Mouse (Mus musculus) ovary, postnatal 10 days (tissue): ENCODE measurements around the gene Grin1.
A peak's percentile ranks its signal among the peaks of the same experiment; 100 is the strongest.
"Not testable (repeated sequence)": the region's sequence is repeated elsewhere in the genome, so short reads cannot be mapped to it uniquely, and the experiment has no call there.

ENCODE experiments used
- DNase-seq: peaks from one replicate; pipeline ENCODE4 v3.0.0; 2022; ENCODE audit warnings: low spot score

Grin1 gene

DNA sequence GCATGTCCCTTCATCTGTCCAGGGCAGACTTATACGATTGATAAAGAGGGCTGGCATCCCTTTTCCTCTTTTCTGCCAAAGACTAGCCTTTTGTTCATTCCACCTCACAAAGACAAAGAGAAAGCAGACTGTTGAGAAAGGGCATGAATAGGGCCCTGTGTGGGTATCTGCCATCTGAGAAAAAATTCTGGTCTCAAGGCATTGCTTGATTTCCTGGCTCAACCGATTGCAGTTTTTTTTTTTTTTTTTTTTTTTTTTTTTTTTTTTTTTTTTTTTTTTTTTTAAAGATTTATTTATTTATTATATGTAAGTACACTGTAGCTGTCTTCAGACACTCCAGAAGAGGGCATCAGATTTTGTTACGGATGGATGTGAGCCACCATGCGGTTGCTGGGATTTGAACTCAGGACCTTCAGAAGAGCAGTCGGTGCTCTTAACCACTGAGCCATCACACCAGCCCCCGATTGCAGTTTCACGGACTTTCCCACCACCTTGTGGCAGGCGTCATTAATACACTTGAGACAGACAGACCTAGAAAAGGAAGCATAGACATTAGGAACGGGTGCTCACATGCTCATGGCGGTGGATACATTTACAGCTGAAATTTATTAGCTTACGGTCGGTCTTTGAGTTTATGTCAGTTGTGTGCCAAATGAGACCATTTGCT, 62.4 kb downstream of the Grin1 start:
- DNase-seq: not testable (repeated sequence)

DNA sequence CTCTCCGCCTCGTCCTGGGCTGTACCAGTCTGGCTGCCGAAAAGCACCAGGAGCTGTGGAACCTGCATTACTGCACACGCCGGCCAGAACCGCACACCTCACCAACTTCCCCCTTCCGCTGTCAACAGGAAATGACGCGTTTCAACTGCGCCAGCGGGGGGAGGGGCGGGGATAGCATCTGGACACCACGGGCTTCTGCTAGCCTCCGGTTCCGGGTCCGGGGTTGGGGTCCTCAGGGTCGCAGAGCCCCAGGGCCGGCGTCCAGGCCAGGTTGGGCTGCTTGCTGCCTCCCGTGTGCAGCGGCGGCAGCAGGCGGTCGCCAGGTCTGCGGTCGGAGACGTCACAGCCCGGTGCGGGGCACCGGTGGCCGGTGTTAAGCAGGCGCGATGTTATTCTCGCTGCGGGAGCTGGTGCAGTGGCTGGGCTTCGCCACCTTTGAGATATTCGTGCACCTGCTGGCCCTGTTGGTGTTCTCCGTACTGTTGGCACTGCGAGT, 63.7 kb downstream of the Grin1 start, which contains the start of gene Tmem203:
Tmem203 (plus strand) TSS at position 156 of the 496 bp plus-strand sequence.
- DNase-seq: peak; percentile 70

DNA sequence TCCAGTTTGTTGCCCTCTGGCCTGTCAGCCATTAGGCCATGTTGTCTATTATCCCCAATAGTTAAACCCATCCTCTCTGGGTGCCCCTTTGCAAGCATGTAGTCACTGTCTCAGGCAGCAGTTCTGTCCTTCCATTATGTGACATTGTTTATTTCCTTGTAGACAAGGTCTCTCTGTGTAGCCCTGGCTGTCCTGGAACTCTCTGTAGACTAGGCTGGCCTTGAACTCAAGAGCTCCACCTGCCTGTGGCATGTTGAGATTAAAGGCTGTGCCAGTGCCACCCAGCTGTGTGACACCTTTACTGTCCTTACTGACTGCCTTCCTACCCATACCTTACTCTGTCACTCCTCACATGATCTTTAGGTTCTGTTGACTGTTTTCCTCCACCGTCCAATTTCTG, 66.7 kb downstream of the Grin1 start:
- no peak for DNase-seq

DNA sequence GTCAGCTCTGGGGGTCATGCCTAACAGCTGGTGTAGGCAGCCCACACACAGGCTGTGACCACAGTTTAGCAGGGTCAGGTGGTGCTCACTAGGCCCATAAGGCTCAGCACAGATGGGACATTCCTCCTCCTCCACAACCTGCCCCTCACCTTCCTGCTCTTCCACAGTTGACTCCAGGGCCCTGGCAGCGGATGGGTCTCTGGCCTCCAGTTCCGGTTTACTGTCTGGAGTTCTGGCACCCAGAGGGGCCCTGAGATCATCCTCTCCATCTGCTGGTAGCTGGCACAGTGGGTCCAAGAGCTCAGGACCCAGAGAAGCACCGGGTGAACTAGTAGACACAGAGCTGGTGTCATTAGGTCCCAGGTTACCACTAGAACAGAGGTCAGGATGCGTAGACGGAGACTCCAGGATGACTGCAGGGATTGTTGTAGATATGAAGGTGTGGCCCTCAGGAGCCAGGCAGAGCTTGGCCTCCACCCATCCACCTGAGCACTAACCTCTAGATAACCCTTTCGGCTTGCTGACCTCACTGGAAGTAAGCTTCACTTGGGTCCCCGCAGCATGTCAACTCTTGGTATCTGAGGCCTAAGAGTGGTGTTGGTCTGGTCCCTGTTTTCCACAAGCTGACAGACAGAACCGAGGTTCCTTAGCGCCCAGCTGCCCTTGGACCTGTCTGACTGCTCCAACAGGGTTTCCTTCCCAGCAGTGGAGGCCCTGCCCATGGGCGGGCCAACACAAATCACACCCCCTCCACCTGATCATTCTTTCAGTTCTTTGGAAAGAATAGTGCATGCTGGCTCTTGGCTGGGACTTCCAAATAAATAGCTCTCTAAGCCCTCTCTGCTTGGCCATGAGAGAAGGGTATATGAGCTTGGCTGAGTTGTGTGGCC, 72.6 kb downstream of the Grin1 start, which contains the start of gene AL732309.1:
AL732309.1 (minus strand) TSS at position 681 of the 890 bp plus-strand sequence.
- no peak for DNase-seq

DNA sequence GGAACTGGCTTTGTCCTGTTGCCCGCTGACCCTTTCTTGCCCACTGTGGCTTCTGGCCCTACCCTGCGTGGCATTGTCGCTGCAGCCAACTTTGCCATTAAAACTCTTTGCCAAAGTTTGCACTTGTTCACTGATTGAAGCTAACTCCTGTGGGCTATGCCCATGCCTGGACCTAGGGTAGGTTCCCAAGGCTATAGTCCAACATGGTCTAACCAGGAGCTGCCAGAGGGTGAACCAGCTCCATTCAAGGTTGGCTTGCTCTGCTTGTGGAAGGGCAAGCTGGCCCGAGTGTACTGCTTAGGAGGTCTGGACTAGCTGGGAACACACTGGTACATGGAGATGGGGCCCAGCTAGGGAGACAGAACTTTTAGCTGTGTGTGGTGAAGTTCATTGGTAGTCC, 74.8 kb downstream of the Grin1 start:
- no peak for DNase-seq

DNA sequence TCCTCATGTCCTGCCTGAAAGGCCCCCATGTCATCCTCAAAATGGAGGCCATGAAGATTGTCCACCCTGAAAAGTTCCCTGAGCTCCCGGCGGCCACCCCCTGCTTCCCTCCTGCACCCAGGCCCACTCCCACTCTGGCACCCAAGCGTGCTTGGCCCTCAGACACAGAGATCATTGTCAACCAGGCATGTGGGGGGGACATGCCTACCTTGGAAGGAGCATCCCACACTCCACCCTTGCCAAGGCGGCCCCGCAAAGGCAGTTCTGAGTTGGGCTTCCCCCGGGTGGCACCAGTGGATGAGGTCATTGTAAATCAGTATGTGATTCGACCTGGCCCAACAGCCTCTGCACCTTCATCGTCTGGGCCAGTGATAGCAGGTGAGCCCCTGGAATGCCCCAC, 75.6 kb downstream of the Grin1 start:
- no peak for DNase-seq

DNA sequence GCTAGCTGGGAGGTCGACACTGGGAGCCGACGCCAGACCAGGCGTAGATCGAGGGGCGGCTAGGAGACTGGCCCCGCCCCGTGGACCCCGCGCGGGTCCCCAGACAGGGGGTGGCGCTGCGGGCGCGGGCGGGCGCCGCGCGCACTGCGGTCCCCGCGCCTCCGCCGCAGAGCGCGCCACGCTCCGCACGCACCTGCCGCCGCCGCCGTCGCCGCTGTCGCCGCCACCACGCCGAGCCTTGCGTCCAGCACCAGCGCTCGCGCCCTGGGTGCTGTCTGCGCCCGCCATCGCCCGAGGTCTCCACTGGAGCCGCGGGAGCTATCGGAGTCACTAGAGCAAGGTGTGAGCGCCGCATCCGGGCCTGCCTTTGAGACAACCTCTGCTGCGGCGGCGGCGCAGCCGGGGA, 76.9 kb downstream of the Grin1 start, which contains the start of the genes Rnf208 and Cysrt1:
Rnf208 (plus strand) TSS at position 155 of the 406 bp plus-strand sequence.
Cysrt1 (minus strand) TSS at position 352 of the 406 bp plus-strand sequence.
- DNase-seq: no peak

DNA sequence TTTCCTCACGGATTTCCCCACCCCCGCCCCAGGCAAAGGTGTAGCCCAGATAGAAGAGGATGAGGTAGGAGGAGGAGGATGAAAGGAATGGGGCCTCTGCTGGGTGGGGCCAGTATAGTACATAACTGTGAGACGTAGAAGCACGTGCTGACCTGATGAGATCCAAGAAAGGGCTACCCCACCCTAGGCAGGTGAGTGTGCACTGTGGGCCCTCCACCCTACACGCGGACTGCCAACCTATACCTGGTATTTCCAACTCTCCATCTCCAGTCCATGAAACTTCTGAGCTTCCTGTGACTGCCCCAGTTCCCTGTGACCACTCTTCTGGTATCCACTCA, 77.6 kb downstream of the Grin1 start:
- no peak for DNase-seq
